Mouse (Mus musculus) cerebellum, adult 2 months (tissue): Measurements from ENCODE around the gene Ms4a2.

Experiments used
- CTCF ChIP-seq: fragments of 200-500 bp; IDR thresholded peaks from 2 replicates; pipeline ENCODE4 v1.5.1; 2011; ENCODE audit warnings: low read depth, mild to moderate bottlenecking, control low read depth, low read length, moderate library complexity, borderline replicate concordance; ENCODE audit not compliant: insufficient read depth
- POLR2A ChIP-seq: fragments of 200-500 bp; IDR thresholded peaks from 2 replicates; pipeline ENCODE4 v1.6.1; 2011; ENCODE audit warnings: low read length, control low read depth, borderline replicate concordance; ENCODE audit not compliant: insufficient read depth

DNA sequence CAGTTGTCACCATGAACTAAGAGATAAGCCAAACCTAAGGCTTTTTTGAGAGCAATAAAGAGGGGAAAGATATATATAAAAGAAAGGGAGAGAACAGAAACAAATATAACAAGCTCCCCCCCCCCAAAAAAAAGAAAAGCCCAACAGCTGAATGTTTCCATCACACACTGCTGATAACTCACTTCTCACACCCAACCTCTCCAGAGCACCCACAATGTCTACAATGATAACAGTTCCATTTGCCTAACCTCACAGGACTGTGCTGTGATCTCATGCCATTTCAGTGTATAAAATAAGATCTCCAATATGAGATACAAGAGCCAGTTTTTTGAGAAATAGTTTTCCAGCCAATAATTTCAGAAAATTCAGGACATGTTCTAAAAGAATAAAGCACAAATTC is 5.5 kb downstream of the Ms4a2 start:
- TF ChIP-seq POLR2A (no peak), CTCF (no peak)
